9 mouse cellular contexts compared by ENCODE assay signal in the genomic region with DNA sequence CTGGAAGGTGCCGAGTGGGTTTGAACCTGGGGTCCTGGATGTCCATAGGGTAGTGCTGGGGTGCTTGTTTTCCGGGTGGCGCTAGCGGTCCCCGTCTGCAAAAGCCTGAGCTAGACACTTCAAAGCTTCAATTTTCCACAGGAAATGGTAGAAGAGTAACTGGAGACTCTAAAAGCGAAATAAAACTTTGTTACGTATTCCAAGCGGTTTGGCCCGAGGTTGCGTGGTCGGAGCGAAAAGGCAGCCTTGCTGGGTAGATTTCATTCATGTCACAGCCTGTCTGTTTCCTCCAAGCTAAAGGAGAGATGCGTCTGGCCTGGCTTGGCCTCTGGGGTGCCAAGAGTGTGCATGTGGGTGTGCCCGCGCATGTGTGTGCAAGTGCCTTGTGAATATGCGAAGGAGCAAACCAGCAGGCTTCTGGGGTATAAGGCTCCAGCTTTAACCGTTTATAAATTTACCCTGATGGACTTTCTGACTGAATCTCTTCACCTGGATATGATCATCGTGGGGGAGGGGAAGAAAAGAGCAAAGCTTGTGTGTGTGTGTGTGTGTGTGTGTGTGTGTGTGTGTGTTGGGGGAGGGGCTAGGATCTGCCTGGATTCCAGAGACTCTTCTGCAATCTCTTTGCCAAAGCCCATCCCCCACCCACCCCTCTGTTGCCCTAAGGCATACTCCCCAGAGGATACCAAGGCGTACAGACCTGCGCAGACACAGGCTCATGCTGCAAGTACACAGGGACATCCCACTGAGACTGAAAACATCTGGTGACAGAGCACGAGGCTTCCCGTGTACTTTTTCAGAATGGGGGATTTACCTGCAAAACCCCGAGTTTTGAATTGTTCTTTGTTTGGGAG. TPM values are rescaled to one million over a fixed set of nuclear protein-coding genes. Genes with fewer than 3 reads are reported as not detected.
DNase-seq lines count a peak whose midpoint lies in the region; ATAC-seq and TF ChIP-seq lines count a peak whose summit lies in the region.
"Had no signal": no experiment of that assay in that cellular context is flagged by ENCODE, and none has a peak within 500 bp of the region (broad histone marks: within the 10 kb centered on the region; RNA-seq: fewer than 3 reads in every experiment).

No protein-coding gene starts in this region.

- no peak for ATAC-seq in hindbrain, embryonic 16.5 days
- no peak for ATAC-seq in stomach, embryonic 14.5 days (ENCODE audit: insufficient number of reproducible peaks, insufficient read depth, low FRiP score, low read depth)

- no peak for DNase-seq in thymus, adult 2 months
- DNase-seq in thymus, postnatal 0 days (ENCODE audit: low spot score) = no peak
- no peak for DNase-seq in left cerebral cortex, postnatal 25 days (ENCODE audit: low spot score in 2 of 2)
- no peak for DNase-seq in right cerebral cortex, postnatal 4 days
- no peak for DNase-seq in spleen, adult 18-20 months

- H3K27ac ChIP-seq in thymus, adult 2 months (ENCODE audit: control insufficient read depth, insufficient read depth, low read length) = peak overlapping the region; percentile 9; the same call in 1 of the 2 replicates
- H3K27ac ChIP-seq in cortical plate, adult 2 months (ENCODE audit: insufficient read depth, low read length) = no peak overlapping the region
- H3K27ac ChIP-seq in hindbrain, embryonic 16.5 days (ENCODE audit: low read depth, low read length) = no peak overlapping the region
- no peak overlapping the region for H3K27ac ChIP-seq in stomach, embryonic 14.5 days (ENCODE audit: low read length)
- H3K27ac ChIP-seq: macrophage had no signal

- H3K4me1 ChIP-seq in thymus, adult 2 months (replicated peaks; ENCODE audit: control insufficient read depth, insufficient read depth, low read length) = peaks cover 21% of the 10 kb centered on the region
- H3K4me1 ChIP-seq in cortical plate, adult 2 months (ENCODE audit: control insufficient read depth, insufficient read depth, low read length) = no peaks in the 10 kb centered on the region
- H3K4me1 ChIP-seq in hindbrain, embryonic 16.5 days (ENCODE audit: control insufficient read depth, insufficient read depth, low read depth, low read length) = peaks cover 29% of the 10 kb centered on the region
- H3K4me1 ChIP-seq in stomach, embryonic 14.5 days (ENCODE audit: control insufficient read depth, insufficient read depth, low read length) = peaks cover 8% of the 10 kb centered on the region

- no peaks in the 10 kb centered on the region; the same call in 1 of the 2 replicates for H3K27me3 ChIP-seq in thymus, adult 2 months (ENCODE audit: control insufficient read depth, insufficient read depth, low read length)
- no peaks in the 10 kb centered on the region for H3K27me3 ChIP-seq in hindbrain, embryonic 16.5 days (replicated peaks; ENCODE audit: control insufficient read depth, insufficient read depth, low read length)
- H3K27me3 ChIP-seq in stomach, embryonic 14.5 days (ENCODE audit: control insufficient read depth, insufficient read depth, low read length) = 0 out of 2 replicates have a peak, but pooled peaks cover 6% of the 10 kb centered on the region

- WGBS in thymus, adult 2 months = 69% methylated on average over 23 of the region's 23 CpGs
- 40% methylated on average over 23 of the region's 23 CpGs for WGBS in hindbrain, embryonic 16.5 days
- 50% methylated on average over 23 of the region's 23 CpGs for WGBS in stomach, embryonic 14.5 days

- no peak for TF ChIP-seq POLR2A in thymus, adult 2 months (IDR thresholded peaks at IDR 0.05; ENCODE audit: control insufficient read depth, extremely low read depth, insufficient read depth, low read length, poor library complexity)
- no peak for TF ChIP-seq POLR2A in cortical plate, adult 2 months (IDR thresholded peaks at IDR 0.05; ENCODE audit: extremely low read depth, insufficient read depth, low read length)

- TF ChIP-seq CTCF in thymus, adult 2 months (IDR thresholded peaks at IDR 0.05; ENCODE audit: borderline replicate concordance, control insufficient read depth, extremely low read depth, insufficient read depth, low read length, poor library complexity) = no peak
- TF ChIP-seq CTCF in cortical plate, adult 2 months (IDR thresholded peaks at IDR 0.05; ENCODE audit: extremely low read depth, insufficient read depth, low read length) = no peak

- peak overlapping the region; percentile 73 for H3K4me2 ChIP-seq in hindbrain, embryonic 16.5 days (ENCODE audit: low read length)
- peak overlapping the region; percentile 100; the same call in 1 of the 2 replicates for H3K4me2 ChIP-seq in stomach, embryonic 14.5 days (replicated peaks; ENCODE audit: low read depth, low read length)

- no peaks in the 10 kb centered on the region for H3K9me3 ChIP-seq in hindbrain, embryonic 16.5 days (ENCODE audit: control insufficient read depth, low read length)
- H3K9me3 ChIP-seq in stomach, embryonic 14.5 days (ENCODE audit: control insufficient read depth, low read depth, low read length) = no peaks in the 10 kb centered on the region

- intact Hi-C loops in left cerebral cortex, postnatal 25 days (cut with DNase I) = loop anchor here (5.0 kb wide), 1 partner anchor 172 kb away; no protein-coding TSS in a partner anchor

- peak overlapping the region; percentile 33 for H3K9ac ChIP-seq in hindbrain, embryonic 16.5 days (ENCODE audit: low read depth, low read length)
- no peak overlapping the region for H3K9ac ChIP-seq in stomach, embryonic 14.5 days (replicated peaks; ENCODE audit: low read depth, low read length)

- peak overlapping the region; percentile 9; the same call in 1 of the 2 replicates for H3K4me3 ChIP-seq in thymus, adult 2 months (ENCODE audit: control insufficient read depth, insufficient read depth, low read length)
- H3K4me3 ChIP-seq in cortical plate, adult 2 months (ENCODE audit: insufficient read depth, low read length) = peak overlapping the region; percentile 27; the same call in 1 of the 2 replicates
- H3K4me3 ChIP-seq in hindbrain, embryonic 16.5 days (ENCODE audit: low read length) = peak overlapping the region; percentile 72
- no peak overlapping the region for H3K4me3 ChIP-seq in stomach, embryonic 14.5 days (ENCODE audit: low read depth, low read length)

- no peaks in the 10 kb centered on the region for H3K36me3 ChIP-seq in thymus, adult 2 months (ENCODE audit: control insufficient read depth, insufficient read depth, low read length)
- H3K36me3 ChIP-seq in hindbrain, embryonic 16.5 days (ENCODE audit: control insufficient read depth, insufficient read depth, low read length) = no peaks in the 10 kb centered on the region
- H3K36me3 ChIP-seq in stomach, embryonic 14.5 days (ENCODE audit: control insufficient read depth, insufficient read depth, low read length) = no peaks in the 10 kb centered on the region

RNA-seq across cellular contexts. Expression of gene Btbd11, which starts 2.9 kb away (rescaled TPM):
- polyA plus RNA-seq in thymus, adult 2 months (2012; rRNA removed) = 32.0 and 32.3 TPM in 2 replicates
- 9.8 and 10.9 TPM in 2 replicates for polyA plus RNA-seq in thymus, postnatal 0 days (2015; fragmentation: Nextera tagmentation; extraction: Ambion mirVana)
- polyA plus RNA-seq in cortical plate, adult 2 months (2012; rRNA removed) = 20.7 and 22.3 TPM in 2 replicates
- 25.4 and 25.7 TPM in 2 replicates for polyA plus RNA-seq in hindbrain, embryonic 16.5 days (2015; fragmentation: Nextera tagmentation; extraction: Ambion mirVana)
- 2.4 and 3.7 TPM in 2 replicates for polyA plus RNA-seq in stomach, embryonic 14.5 days (2014; fragmentation: Nextera tagmentation; extraction: Ambion mirVana)
- 10 to 100 TPM; 25.9 to 26.8 TPM for total RNA-seq in left cerebral cortex, postnatal 25 days (2021)
